Mouse (Mus musculus): ENCODE data around the gene Rabepk.
"Not testable (repeated sequence)": the region's sequence is repeated elsewhere in the genome, so short reads cannot be mapped to it uniquely, and the experiment has no call there.

Gene Rabepk

DNA sequence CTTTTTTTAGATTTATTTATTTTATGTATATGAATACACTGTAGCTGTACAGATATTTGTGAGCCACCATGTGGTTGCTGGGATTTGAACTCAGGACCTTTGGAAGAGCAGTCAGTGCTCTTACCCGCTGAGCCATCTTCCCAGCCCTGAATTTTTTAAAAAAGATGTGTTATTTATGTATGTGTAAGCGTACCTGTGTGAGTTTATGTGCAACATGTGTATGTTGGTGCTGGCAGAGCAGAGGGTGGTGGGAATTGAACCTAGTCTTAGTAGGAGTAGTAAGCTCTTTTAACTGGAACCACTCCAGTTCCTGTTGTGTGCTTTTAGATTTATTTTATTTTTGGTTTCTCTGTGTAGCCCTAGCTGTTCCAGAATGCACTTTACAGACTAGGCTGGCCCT lies 4.5 kb upstream of the Rabepk start:
- no peak for DNase-seq (ENCODE audit: low read depth)

DNA sequence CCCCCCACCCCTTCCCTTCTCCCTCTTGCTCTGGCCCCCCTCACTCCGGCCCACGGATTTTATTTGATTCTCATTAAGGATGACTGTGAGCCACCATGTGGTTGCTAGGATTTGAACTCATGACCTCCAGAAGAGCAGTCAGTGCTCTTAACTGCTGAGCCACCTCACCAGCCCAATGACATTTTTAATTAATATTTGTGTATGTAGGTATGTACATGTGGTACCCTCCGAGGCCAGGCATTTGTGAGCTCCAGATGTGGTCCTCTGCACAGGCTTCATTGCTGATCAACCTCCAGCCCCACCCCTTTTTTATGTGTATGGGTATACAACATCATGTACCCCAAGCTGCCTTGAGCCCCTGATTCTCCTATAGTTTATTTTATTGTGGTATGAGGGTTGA lies 4.0 kb upstream of the Rabepk start:
- no peak for DNase-seq (ENCODE audit: low read depth)

DNA sequence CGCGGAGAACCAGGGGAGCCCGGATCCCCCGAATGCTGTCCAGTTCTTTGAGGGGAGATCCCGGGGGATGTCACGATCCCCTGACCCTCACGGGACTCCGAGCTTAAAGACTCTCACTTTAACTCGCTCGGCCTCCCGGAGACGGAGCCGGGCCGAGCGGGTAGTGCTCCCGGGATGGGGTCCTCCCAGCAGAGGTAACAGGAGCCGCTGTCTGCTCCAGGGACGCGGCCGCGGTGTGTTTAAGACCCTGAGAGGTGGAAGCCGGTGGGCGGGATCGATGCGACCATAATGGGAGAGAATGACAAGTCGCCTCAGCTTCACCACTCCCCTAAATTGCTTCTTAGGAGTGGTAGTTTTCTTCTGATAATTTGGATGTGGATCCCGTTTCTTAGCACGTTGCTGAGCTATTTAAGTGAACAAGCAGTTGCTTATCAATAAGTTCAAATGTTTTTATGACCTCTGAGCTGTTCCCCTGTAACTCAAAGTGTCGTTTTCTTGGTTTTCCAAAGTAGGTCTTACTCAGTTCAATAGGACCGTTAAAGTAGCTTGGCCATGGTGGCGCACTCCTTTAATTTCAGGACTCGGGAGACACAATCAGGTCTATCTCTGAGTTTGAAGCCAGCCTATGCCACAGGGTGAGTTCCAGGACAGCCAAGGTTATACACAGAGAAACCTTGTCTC lies 3.0 kb upstream of the Rabepk start:
- DNase-seq (ENCODE audit: low read depth) = peak; percentile 70

DNA sequence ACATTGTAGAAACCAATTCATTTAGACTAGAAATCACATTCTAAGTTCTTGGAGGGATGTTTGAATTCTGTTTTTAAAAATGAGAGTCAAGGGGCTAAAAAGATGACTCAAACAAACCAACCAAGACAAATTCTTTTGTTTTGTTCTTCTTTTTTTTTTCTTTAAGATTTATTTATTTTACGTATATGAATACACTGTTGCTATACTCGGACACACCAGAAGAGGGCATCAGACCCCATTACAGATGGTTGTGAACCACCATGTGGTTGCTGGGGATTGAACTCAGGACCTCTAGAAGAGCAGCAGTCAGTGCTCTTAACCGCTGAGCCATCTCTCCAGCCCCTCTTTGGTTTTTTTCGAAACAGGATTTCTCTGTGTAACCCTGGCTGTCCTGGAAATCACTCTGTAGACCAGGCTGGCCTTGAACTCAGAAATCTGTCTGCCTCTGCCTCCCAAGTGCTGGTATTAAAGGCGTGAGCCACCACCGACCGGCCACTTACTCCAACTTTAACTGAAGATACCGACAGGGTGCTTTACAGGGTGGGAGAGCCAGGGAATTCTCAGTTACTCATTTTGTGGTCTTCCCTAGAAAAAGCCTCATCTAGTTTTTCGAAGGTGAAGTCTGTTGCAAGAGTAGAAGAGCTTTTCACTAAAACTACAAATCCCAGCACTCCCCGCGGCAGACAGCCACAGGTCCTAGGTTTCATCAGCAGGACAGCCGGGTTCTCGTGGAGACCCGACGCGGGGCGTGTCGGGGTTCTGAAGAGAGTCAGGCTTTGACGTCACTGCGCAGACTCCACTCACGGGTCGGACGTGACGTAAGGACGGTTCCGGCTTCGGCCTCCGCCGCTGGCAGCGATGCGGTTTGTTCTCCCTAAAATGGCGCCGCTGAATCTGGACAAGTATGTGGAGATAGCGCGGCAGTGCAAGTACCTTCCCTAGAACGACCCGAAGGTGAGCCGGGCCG lies 2.1 kb upstream of the Rabepk start:
- DNase-seq (ENCODE audit: low read depth) = peak; percentile 100

DNA sequence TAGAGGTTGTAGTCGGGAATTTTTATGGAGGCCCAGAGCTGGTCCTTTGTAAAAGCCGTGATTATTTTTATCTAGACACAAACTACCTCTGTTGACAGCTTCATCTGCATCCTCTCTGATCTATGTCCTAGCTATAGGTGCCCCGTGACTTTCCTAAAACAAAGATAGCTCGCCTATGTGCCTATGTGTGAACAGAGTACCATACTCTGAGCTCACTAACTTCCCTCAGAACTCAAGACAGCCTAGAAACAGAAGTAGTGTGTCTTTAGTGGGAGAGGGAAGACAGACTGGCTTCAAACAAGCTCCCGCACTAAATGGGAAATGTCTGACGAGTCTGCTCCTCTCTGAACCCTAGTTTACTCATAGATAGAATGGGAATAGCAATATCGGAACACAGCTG lies 659 bp upstream of the Rabepk start:
- DNase-seq (ENCODE audit: low read depth) = no peak

DNA sequence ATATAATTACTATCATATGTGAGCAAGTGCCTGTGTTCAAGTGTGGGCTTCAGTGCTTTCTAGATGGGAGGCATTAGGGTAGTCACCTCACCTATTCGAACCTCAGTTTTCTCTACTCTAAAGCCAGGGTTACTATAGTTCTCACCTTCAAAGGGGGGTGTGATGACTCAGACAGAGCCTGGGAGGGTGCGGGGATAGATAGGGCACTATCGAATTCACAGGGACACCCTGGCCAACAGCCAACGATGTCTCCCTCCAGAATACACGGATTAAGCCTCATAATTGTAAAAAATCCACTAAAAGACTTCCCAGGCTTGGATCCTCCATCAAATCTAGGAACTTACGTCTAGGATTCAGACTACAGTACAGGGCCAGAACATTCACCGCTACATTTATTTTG lies 4.3 kb downstream of the Rabepk start:
- DNase-seq (ENCODE audit: low read depth) = no peak

DNA sequence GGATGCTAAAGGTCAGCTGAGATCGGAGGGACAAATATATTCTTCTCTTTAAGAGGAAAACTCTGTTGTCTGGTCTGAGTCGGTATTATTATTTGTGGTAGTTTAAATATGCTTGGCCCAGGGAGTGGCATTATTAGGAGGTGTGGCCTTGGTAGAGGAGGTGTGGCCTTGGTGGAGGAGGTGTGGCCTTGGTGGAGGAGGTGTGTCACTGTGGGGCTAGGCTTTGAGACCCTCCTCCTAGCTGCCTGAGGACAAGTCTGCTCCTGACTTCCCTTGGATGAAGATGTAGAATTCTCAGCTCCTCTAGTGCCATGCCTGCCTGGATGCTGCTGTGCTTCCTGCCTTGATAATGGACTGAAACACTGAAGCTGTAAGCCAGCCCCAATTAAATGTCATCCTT lies 5.2 kb downstream of the Rabepk start:
- no peak for DNase-seq (ENCODE audit: low read depth)

DNA sequence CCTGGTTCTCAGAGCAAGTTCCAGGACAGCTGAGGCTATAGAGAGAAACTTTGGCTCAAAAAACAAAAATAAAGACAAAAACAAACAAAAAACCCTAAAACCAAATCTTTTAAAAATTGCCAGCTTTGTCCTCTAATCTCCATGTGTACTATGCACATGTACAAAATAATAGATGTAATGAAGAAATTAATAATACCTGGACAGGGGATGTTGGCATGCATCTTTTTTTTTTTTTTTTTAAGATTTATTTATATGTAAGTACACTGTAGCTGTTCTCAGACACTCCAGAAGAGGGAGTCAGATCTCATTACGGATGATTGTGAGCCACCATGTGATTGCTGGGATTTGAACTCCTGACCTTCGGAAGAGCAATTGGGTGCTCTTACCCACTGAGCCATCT lies 7.2 kb downstream of the Rabepk start:
- DNase-seq (ENCODE audit: low read depth) = not testable (repeated sequence)

DNA sequence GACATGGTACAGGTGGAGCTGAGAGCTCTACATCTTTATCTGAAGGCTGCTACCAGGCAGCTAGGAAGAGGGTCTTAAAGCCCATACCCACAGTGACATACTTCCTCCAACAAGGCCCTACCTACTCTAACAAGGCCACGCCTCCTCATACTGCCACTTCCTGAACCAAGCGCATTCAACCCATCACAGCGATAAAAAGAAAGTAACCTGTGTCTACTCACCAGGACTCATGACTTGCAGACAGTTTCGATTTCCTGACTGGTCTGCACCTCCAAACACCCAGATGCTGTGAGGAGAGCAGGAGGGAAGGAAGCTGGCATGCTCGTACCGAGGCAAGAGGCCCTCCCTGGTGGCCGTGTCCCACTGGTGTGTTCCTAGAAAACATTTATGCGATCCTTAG lies 9.4 kb downstream of the Rabepk start:
- peak; percentile 92 for DNase-seq (ENCODE audit: low read depth)

DNA sequence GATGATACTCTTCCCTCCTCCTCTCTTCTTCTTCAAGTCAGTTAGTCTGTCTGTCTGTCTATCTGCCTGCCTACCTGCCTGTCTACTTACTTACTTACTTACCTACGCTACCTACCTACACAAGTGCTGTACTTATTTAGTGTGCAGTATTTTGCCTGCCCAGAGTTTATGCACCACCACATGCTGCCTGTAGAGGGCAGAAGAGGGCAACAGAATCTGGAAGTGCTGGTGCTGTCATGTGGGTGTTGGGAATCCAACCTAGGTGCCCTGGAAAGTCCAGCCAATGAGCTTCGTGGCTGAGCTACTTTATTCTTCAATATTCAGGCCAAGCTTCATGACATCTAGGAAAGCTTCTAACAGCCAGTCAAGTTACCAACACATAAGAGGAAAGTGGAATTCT lies 15.6 kb downstream of the Rabepk start:
- DNase-seq (ENCODE audit: low read depth) = peak; percentile 83

DNA sequence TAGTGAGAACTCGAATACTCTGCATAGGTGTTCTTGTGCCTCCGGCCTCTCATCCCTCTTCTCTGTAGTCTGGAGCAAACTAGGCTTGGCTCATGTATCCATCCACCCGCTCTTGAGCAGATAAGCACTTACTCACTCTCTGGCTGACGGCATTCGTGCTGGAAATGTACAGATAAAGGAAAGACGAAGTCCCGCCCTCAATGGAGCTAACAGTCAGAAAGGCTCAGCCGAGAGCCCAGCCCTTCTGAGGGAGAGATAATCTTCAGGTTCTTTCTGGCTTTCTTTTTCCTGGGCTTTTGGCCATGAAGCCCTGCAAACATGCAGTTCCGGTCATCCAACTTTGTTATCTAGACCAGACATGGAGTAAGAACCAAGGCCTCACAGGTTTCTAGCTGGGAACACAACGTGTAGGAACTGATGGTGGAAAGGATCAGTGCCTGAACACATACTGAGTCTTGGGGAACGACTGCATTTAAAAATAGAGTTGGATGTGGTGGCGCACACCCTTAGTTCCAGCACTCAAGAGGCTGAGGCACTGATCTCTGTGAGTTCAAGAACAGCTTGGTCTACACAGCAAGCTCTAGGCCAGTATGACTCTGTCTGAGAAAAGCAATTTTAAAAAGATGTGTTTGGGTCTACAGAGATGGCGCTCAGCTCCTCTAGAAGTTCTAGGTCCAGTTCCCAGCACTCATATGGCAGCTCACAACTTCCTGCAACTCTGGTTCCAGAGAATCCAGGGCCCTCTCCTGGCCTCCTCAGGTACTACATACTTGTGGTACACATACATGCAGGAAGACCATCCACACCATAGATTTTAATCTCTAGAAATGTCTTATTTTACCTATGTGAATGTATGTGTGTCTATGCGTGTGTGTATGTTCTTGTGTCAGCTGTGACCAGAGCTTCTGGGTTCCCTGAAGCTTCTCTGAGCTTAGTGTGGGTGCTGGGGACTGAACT lies 16.4 kb downstream of the Rabepk start:
- DNase-seq (ENCODE audit: low read depth) = no peak

DNA sequence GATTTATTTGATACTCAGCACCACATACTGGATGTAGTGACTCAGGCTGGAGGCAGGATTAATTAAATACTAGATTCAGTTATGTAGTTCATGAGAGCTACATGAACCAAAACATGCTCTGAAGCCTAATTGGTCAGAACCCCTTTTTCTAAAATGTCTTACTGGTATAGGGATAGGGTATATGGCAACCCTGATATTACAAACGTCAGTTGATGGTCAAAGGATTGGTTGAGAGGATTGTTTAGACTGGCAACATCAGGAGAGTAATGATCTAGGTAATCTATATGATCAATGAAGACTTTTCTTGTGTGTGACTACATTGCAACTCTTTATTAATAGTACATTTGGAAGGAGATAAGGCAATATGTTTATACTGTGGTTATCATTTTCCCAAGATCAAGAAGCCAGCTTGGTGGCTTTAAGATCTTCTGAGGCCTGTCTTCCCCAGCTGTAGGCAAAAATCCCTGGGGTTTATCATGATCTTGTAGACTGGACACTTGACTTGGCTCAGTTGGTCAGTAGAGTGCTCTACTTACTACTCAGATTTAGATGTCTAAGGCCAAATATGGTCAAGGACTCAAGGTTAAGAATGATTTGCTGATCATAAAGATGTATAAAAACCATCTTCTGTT lies 22.4 kb downstream of the Rabepk start:
- DNase-seq (ENCODE audit: low read depth) = no peak

DNA sequence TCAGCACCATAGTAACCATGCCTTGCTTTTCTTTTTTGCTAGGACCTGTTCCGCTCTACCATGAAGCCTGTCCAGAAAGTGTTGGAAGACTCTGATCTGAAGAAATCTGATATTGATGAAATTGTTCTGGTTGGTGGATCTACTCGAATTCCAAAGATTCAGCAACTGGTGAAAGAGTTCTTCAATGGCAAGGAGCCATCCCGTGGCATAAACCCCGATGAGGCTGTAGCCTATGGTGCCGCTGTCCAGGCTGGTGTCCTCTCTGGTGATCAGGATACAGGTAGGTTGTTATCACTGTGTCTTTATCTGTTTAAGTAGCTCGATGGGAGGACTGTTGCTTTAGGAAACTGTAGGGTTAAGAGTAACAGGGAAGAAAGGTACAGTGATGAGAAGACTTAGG lies 25.2 kb downstream of the Rabepk start:
- DNase-seq (ENCODE audit: low read depth) = no peak

DNA sequence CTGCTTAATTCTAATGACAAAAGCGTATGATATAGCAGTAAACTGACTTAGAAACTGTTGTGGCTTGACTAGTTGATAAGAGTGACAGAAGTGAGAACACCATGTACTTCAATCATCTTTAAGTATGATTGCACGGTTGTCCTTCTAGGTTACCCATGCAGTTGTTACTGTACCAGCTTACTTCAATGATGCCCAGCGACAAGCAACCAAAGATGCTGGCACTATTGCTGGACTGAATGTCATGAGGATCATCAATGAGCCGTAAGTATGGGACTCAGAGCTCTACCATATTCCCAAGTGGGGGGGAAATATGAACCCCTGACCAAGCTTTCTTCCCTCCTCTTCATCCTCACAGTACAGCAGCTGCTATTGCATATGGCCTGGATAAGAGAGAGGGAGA lies 26.0 kb downstream of the Rabepk start:
- no peak for DNase-seq (ENCODE audit: low read depth)

DNA sequence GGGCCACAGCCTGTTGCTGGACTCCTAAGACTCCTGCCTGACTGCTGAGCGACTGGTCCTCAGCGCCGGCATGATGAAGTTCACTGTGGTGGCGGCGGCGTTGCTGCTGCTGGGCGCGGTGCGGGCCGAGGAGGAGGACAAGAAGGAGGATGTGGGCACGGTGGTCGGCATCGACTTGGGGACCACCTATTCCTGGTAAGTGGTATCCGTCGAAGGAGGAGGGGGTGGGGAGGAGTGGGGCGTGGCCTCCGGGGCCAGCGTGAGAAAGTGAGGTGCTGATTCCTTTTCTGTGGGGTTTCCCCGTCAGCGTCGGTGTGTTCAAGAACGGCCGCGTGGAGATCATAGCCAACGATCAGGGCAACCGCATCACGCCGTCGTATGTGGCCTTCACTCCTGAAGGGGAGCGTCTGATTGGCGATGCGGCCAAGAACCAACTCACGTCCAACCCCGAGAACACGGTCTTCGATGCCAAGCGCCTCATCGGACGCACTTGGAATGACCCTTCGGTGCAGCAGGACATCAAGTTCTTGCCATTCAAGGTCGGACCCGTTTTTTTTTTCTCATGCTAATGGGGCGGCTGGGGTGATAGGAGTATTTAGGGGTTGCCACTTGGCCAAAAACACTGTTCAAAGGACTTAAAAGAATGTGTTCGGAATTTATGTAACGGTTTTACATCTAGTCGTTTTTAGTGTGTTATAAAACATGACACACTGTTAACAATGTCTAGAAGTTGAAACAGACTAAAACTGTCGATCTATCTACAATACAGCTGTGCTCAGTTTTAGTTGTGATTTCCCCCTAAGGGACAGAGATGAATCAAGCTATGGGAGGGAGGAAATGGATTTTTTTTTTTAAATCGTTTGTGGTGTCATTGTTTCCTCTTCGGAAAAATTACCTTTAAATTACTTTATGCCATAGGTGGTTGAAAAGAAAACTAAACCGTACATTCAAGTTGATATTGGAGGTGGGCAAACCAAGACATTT lies 27.2 kb downstream of the Rabepk start:
- DNase-seq (ENCODE audit: low read depth) = peak; percentile 94

DNA sequence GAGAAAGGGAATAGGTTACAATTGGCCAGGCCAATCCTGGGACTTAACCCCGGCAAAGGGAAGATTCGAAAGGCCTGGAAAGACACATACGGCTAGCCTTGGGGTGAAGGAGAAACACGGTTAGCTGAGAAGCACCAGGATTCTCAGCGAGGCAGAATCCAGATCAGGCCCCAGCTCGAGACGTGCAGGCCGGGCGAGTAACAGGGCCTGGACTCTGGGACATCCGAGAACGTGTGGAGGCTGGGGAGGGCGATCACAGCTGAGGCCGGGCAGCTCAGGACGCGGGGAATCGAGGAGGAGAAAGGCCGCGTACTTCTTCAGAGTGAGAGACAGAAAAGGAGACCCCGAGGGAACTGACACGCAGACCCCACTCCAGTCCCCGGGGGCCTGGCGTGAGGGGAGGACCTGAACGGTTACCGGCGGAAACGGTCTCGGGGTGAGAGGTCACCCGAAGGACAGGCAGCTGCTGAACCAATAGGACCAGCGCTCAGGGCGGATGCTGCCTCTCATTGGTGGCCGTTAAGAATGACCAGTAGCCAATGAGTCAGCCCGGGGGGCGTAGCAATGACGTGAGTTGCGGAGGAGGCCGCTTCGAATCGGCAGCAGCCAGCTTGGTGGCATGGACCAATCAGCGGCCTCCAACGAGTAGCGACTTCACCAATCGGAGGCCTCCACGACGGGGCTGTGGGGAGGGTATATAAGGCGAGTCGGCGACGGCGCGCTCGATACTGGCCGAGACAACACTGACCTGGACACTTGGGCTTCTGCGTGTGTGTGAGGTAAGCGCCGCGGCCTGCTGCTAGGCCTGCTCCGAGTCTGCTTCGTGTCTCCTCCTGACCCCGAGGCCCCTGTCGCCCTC lies 28.1 kb downstream of the Rabepk start, which contains the start of gene Hspa5:
Gene Hspa5 (plus strand): TSS at position 603 of the 859 bp plus-strand sequence.
- DNase-seq (ENCODE audit: low read depth) = peak; percentile 99

DNA sequence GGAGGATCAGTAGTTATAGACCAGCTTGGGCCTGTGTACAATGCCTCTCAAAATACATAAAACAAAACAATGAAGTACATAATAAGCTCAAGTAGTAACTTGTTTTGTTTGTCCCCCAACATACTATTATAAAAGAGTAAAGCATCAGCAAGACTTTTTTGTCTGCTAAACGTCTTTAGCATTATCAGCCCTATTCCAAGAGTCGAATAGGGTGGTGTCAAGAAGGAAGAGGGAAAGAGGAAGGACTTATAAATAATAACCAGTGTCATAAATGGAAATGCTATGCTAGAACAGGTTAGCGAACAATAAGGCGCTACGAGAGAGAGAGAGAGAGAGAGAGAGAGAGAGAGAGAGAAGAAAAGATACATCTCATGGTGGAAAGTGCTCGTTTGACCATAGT lies 28.8 kb downstream of the Rabepk start:
- DNase-seq (ENCODE audit: low read depth) = no peak

DNA sequence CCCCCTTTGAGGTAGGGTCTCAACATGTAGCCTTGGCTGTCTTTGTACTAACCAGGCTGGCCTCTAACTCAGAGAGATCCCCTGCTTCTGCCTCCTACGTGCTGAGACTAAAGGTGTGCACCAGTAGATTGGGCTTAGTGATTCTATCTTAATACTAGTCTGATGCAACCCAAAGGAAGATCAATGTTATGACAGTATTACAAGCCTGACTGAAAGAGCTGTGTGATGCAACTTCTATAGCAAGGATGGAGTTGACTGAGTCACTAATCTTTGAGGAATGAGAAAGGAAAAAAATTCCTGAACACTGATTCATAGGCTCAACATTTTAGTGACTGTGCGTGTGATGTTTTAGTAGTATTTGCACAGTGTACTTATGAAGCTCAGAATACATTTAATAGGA lies 29.7 kb downstream of the Rabepk start:
- no peak for DNase-seq (ENCODE audit: low read depth)

DNA sequence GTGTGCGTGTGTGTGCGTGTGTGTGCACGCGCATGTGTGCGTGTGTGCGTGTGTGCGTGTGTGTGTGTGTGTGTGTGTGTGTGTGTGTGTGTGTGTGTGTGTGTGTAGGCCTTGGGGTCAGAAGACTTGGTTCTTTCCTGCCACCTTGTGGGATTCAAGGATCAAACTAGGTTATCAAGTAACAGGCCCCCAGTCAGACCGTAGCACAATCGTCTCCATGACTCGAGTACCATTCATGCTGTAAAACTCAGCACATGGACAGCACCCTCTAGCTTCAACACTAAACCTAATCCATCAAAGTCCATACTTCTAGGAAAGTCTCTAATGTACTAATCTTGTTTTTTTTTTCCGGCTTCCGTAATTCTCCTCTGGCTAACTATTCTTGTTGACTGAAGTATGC lies 34.9 kb downstream of the Rabepk start:
- no peak for DNase-seq (ENCODE audit: low read depth)

Measured in induced T-regulatory cell, adult 2 months (primary cell).